Mouse (Mus musculus): ENCODE results near the gene Pttg1ip. TPM values are rescaled to one million over a fixed set of nuclear protein-coding genes. Genes with fewer than 3 reads are reported as not detected.
A peak's percentile ranks its signal among the peaks of the same experiment; 100 is the strongest.

Pttg1ip gene
- total RNA-seq, 2 experiments from 2014 or later = 47.4 to 51.8 TPM

GRCm38 (mm10) chr10:77626591-77626990, 45.1 kb downstream of the Pttg1ip start:
- intact Hi-C loops (cut with DNase I; ENCODE audit: low total_unique reads) = loop anchor here (5.0 kb wide), 2 partner anchors 256 to 291 kb away; no protein-coding TSS in a partner anchor
- no peak for DNase-seq

GRCm38 (mm10) chr10:77627497-77627896, 46.0 kb downstream of the Pttg1ip start:
- intact Hi-C loops (cut with DNase I; ENCODE audit: low total_unique reads) = loop anchor here (5.0 kb wide), 2 partner anchors 255 to 290 kb away; no protein-coding TSS in a partner anchor
- DNase-seq = peak; percentile 80

DNA sequence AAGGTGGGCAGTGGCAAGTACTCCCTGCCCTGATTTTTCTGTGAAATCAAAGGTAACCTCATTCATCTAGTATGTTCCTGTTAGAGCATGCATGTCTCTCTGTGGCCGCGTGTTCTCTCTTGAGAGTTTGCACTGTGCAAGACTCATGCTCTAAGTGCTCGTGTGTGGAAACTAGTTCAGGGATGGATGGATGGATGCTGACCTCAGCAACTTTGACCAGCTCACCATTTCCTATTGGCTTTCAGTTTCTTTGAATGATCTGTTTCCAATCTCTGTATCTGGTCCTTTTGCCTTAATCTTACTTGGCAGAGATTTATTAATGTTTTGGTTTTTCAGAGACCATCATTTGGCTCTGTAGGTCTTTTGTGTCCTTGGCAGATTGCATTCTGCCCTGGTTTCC, 47.6 kb downstream of the Pttg1ip start:
- intact Hi-C loops (cut with DNase I; ENCODE audit: low total_unique reads) = loop anchor here (5.0 kb wide), 2 partner anchors 253 to 288 kb away; no protein-coding TSS in a partner anchor
- DNase-seq = no peak

DNA sequence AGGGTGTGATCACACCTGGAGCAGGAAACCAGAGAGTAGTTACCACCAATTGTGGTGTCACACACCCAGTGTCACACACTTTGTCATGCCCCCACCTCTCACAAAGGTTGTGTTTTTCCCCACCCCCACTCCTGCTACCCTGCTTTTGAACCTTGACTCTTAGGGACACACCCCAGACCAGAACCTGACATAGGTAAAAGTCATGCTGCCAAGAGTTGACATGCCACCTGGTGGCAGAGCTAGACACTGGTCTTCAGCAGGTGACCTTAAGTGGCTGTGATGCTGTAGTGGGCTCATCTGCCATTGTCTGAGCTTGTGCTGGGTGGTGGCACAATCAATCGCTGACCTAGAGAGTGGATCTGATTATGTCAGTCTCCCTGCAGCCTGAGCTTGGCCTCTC, 48.5 kb downstream of the Pttg1ip start:
- DNase-seq = no peak
- intact Hi-C loops (cut with DNase I; ENCODE audit: low total_unique reads) = loop anchor here (5.0 kb wide), 2 partner anchors 252 to 287 kb away; no protein-coding TSS in a partner anchor

DNA sequence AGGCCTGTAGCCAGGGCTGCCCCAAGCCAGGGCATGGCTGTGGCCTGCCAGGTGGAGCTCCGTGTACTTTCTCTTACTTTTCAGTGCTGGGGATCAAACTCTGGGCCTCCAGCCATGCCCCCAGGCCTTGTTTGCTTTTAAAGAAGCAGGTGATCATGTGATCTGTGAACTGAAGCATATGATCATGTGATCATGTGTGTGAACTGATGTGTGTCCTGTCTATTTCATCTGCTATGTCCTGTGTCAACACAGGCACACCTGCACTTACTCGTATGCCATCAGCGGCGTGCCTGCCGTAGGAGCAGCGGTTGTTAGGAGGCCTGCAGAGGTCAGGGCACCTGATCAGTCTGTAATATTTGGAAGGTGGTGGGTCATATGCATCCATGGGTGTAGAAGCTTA, 52.5 kb downstream of the Pttg1ip start:
- intact Hi-C loops (cut with DNase I; ENCODE audit: low total_unique reads) = no loop called here
- DNase-seq = no peak

DNA sequence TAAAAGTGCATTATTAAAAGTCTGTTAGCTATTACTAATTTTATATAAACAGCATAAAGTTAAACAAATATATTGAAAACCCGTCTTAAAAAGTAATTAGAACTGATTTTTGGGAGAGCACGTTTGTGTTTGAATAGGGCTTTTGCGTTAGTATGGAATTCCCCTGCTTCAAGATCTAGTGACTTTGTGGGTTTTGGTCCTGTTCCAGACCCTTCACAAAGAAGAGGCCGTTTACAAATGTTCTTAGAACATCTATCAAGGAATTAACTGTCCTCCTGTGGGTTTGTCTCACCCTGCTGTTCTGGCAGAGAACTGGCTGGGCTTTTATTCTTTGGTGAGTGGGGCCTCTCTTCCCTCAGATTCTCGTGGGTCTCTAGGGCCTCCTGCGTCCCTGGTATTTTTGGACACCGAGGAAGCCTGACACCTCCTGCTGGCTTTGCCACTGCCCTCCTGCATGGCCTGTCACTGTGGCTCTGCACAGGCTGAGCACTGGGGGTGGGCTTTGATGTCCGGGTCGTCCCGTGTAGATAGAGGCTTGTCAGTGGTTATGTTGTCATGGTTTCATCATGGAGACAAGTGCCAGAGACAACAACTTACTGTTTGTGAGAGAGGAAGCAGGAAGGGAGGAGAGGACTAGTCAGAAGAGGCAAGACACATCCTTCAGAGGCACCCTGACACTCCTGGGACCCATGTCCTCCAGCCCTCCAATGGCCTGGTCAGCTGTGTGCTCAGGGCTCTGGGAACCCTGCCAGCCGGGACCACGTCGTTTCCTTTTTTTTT, 53.1 kb downstream of the Pttg1ip start:
- intact Hi-C loops (cut with DNase I; ENCODE audit: low total_unique reads) = no loop called here
- DNase-seq = no peak

- no peak for DNase-seq
- intact Hi-C loops (cut with DNase I; ENCODE audit: low total_unique reads) = no loop called here
Measured at GRCm38 (mm10) chr10:77636234-77636922, 54.9 kb downstream of the Pttg1ip start.

DNA sequence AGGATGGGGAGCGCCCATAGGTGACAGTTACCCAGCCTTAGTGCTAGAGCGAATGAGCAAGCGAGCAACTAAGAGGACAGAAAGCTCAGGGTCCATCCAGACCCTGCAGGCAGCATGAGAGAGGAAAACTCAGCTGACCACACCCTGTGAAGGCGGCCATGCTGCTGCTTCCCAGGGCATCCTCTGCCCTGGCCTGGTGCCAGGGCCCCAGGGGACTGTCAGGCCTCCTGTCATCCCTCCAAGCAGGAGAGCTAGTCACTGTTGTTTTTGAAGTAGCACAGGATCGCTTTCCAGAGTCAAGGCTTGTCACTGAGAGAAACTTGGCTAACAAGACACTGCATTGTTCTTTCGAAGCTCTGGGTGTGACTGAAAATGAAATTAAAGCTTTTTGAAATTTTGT, 57.4 kb downstream of the Pttg1ip start:
- DNase-seq = no peak
- intact Hi-C loops (cut with DNase I; ENCODE audit: low total_unique reads) = no loop called here

DNA sequence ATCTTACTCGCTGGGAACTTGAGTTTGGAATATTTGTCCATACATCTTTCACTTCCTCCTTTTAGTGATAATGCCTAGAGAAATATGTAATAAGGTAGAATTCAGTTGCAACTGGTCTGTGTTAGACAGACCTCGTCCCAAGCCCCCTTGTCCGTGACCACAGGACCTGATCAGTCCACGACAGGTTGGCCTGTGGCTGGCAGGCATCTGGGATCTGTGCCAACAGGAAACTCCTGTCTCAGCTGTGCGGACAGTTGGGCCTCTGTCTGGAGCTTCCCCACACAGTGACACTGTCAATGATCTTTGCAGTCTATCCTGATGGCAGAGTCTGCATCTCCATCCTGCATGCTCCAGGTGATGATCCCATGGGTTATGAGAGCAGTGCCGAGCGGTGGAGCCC, 61.6 kb downstream of the Pttg1ip start:
- intact Hi-C loops (cut with DNase I; ENCODE audit: low total_unique reads) = no loop called here
- DNase-seq = no peak

GRCm38 (mm10) chr10:77645571-77645970, 64.1 kb downstream of the Pttg1ip start:
- intact Hi-C loops (cut with DNase I; ENCODE audit: low total_unique reads) = no loop called here
- DNase-seq = no peak

DNA sequence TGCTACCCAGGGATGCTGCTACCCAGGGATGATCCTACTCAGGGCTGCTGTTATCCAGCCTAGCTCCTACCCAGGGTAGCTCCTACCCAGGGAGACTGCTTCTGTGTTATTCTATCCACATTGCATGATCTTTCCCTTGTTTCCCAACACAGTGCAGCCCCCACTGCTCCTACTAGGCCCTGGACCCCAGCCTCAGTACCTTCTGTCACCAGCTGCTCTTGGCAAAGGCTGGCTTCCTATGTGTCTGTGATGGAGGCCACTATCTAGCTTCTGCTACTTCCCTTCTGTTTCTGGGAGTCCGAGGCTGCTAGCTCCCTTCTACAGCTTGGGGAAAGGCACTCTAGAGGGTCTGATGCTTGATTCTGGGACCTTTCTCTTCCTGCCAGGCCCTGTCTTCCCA, 65.9 kb downstream of the Pttg1ip start:
- intact Hi-C loops (cut with DNase I; ENCODE audit: low total_unique reads) = no loop called here
- DNase-seq = no peak

DNA sequence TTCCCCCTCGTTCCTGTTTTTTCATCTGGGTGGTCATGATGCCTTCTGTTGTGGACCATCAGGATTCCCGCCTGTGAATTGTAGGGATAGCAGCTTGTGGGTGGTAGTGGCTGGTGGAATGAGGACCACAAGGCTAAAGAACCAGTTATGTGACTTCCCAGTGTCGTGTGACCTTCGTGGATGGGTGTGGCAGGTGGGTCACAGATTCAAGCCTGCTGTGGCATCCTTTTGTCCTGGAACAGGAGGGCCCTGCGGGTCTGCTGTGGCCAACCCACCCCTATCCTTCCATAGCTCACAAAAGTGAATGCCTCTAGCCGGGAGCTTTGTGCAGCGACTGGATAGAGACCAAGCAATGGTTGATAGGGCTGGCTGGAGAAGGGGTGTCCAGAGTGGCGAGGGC, 66.4 kb downstream of the Pttg1ip start:
- intact Hi-C loops (cut with DNase I; ENCODE audit: low total_unique reads) = no loop called here
- DNase-seq = no peak

Small RNA genes within 50 kb of the gene (microRNA-seq; reads per million reads assigned to microRNA genes)
- 7.0 to 36.0 reads per million in 2 experiments for gene Mir1930

Other genes with a start within 250 kb of the Pttg1ip start
- gene Adarb1, start 163.4 kb upstream of the Pttg1ip start, total RNA-seq (2021) = 10 to 100 TPM in 1 of 2 experiments, 1 to 10 TPM in 1; 6.3 to 12.5 TPM
- gene Fam207a, start 65.9 kb upstream of the Pttg1ip start, total RNA-seq (2021) = 10 to 100 TPM in 1 of 2 experiments, 1 to 10 TPM in 1; 7.9 to 10.0 TPM
- 1 to 10 TPM; 1.8 to 2.1 TPM for gene Itgb2, start 51.5 kb upstream of the Pttg1ip start, total RNA-seq (2021)
- gene Sumo3, start 24.4 kb downstream of the Pttg1ip start, total RNA-seq (2021) = 10 to 100 TPM; 41.9 to 46.5 TPM
- gene Gm49325, start 24.5 kb downstream of the Pttg1ip start, total RNA-seq (2021) = 10 to 100 TPM in 1 of 2 experiments, 1 to 10 TPM in 1; 5.8 to 10.3 TPM
- 10 to 100 TPM; 79.8 to 84.4 TPM for gene Ube2g2, start 40.6 kb downstream of the Pttg1ip start, total RNA-seq (2021)
- gene Tspear, start 104.8 kb downstream of the Pttg1ip start, total RNA-seq (2021) = not detected
- not detected for gene Gm19402, start 109.0 kb downstream of the Pttg1ip start, total RNA-seq (2021)
- gene Gm9508, start 115.5 kb downstream of the Pttg1ip start, total RNA-seq (2021) = not detected
- gene Gm10272, start 124.9 kb downstream of the Pttg1ip start, total RNA-seq (2021) = not detected
- gene Gm10024, start 129.7 kb downstream of the Pttg1ip start, total RNA-seq (2021) = not detected
- gene Gm10142, start 134.1 kb downstream of the Pttg1ip start, total RNA-seq (2021) = not detected
- not detected for gene Krtap12-1, start 138.9 kb downstream of the Pttg1ip start, total RNA-seq (2021)
- gene Gm10100, start 144.8 kb downstream of the Pttg1ip start, total RNA-seq (2021) = not detected
- gene Gm18596, start 160.9 kb downstream of the Pttg1ip start, total RNA-seq (2021) = not detected
- gene Gm9736, start 169.6 kb downstream of the Pttg1ip start, total RNA-seq (2021) = not detected
- not detected for gene Gm3233, start 178.0 kb downstream of the Pttg1ip start, total RNA-seq (2021)
- not detected for gene Gm3238, start 189.6 kb downstream of the Pttg1ip start, total RNA-seq (2021)
- not detected for gene Gm7138, start 195.2 kb downstream of the Pttg1ip start, total RNA-seq (2021)
- not detected for gene Gm3250, start 200.8 kb downstream of the Pttg1ip start, total RNA-seq (2021)
- not detected for gene Gm7137, start 206.5 kb downstream of the Pttg1ip start, total RNA-seq (2021)
- not detected for gene Gm9639, start 213.4 kb downstream of the Pttg1ip start, total RNA-seq (2021)
- gene Gm19668, start 217.4 kb downstream of the Pttg1ip start, total RNA-seq (2021) = not detected
- gene Gm9507, start 230.1 kb downstream of the Pttg1ip start, total RNA-seq (2021) = not detected
- gene Gm2696, start 233.0 kb downstream of the Pttg1ip start, total RNA-seq (2021) = not detected
- not detected for gene Krtap10-4, start 245.4 kb downstream of the Pttg1ip start, total RNA-seq (2021)